Mouse (Mus musculus) lung, postnatal 10 days (tissue): Measurements from ENCODE around the gene Svs1.
A peak's percentile ranks its signal among the peaks of the same experiment; 100 is the strongest.
"Not testable (repeated sequence)": the region's sequence is repeated elsewhere in the genome, so short reads cannot be mapped to it uniquely, and the experiment has no call there.

ENCODE experiments used
- DNase-seq: peaks from one replicate; pipeline ENCODE4 v3.0.0; 2021

Gene Svs1

GRCm38 (mm10) chr6:48986444-48986990 lies at the start of gene Svs1:
Gene Svs1 (plus strand): TSS chr6:48986861.
- DNase-seq, result no peak

- no peak for DNase-seq
Measured at GRCm38 (mm10) chr6:48949596-48949995, 37.1 kb upstream of the Svs1 start.

- DNase-seq, result no peak
Measured at GRCm38 (mm10) chr6:48950676-48951075, 36.0 kb upstream of the Svs1 start.

GRCm38 (mm10) chr6:48951630-48952029 lies 35.0 kb upstream of the Svs1 start:
- DNase-seq, result no peak

- DNase-seq, result no peak
Measured at GRCm38 (mm10) chr6:48953220-48953619, 33.4 kb upstream of the Svs1 start.

- DNase-seq, result no peak
Measured at GRCm38 (mm10) chr6:48954211-48954610, 32.5 kb upstream of the Svs1 start.

- DNase-seq, result peak; percentile 82
Measured at GRCm38 (mm10) chr6:48954946-48955345, 31.7 kb upstream of the Svs1 start.

GRCm38 (mm10) chr6:48956785-48957184 lies 29.9 kb upstream of the Svs1 start:
- DNase-seq, result no peak

GRCm38 (mm10) chr6:48958053-48958452 lies 28.6 kb upstream of the Svs1 start:
- DNase-seq, result peak; percentile 56

GRCm38 (mm10) chr6:48959151-48959550 lies 27.5 kb upstream of the Svs1 start:
- DNase-seq, result not testable (repeated sequence)

- DNase-seq, result not testable (repeated sequence)
Measured at GRCm38 (mm10) chr6:48966696-48967095, 20.0 kb upstream of the Svs1 start.

GRCm38 (mm10) chr6:48967868-48968267 lies 18.8 kb upstream of the Svs1 start:
- DNase-seq, result no peak

GRCm38 (mm10) chr6:48974663-48975062 lies 12.0 kb upstream of the Svs1 start, which contains the start of gene Doxl2:
Gene Doxl2 (plus strand): TSS chr6:48974963.
- no peak for DNase-seq

- no peak for DNase-seq
Measured at GRCm38 (mm10) chr6:48979616-48980015, 7.0 kb upstream of the Svs1 start.

- no peak for DNase-seq
Measured at GRCm38 (mm10) chr6:48982305-48982704, 4.4 kb upstream of the Svs1 start.

GRCm38 (mm10) chr6:48989971-48990370 lies 3.3 kb downstream of the Svs1 start:
- no peak for DNase-seq

GRCm38 (mm10) chr6:48991991-48992390 lies 5.3 kb downstream of the Svs1 start:
- no peak for DNase-seq

GRCm38 (mm10) chr6:48998186-48998585 lies 11.5 kb downstream of the Svs1 start:
- DNase-seq, result peak; percentile 18

GRCm38 (mm10) chr6:48998796-48999195 lies 12.1 kb downstream of the Svs1 start:
- DNase-seq, result no peak

- peak; percentile 24 for DNase-seq
Measured at GRCm38 (mm10) chr6:49003381-49003780, 16.7 kb downstream of the Svs1 start.

GRCm38 (mm10) chr6:49007981-49008380 lies 21.3 kb downstream of the Svs1 start:
- peak; percentile 73 for DNase-seq

GRCm38 (mm10) chr6:49008420-49009160 lies 21.9 kb downstream of the Svs1 start:
- DNase-seq, result peak; percentile 7

- no peak for DNase-seq
Measured at GRCm38 (mm10) chr6:49009161-49009555, 22.5 kb downstream of the Svs1 start.

GRCm38 (mm10) chr6:49009665-49010064 lies 23.0 kb downstream of the Svs1 start:
- no peak for DNase-seq

GRCm38 (mm10) chr6:49011191-49011590 lies 24.5 kb downstream of the Svs1 start:
- no peak for DNase-seq
